Mouse (Mus musculus): ENCODE results near the gene Kif5a. TPM values are rescaled to one million over a fixed set of nuclear protein-coding genes. Genes with fewer than 3 reads are reported as not detected.
"Not testable (repeated sequence)": the region's sequence is repeated elsewhere in the genome, so short reads cannot be mapped to it uniquely, and the experiment has no call there.

Gene Kif5a
- total RNA-seq, 2 experiments from 2014 or later = 581 to 593 TPM

- DNase-seq (ENCODE audit: low spot score in 2 of 2) = no peak
- intact Hi-C loops (cut with DNase I) = no loop called here
Measured at GRCm38 (mm10) chr10:127199474-127199873, 63.7 kb downstream of the Kif5a start.

DNA sequence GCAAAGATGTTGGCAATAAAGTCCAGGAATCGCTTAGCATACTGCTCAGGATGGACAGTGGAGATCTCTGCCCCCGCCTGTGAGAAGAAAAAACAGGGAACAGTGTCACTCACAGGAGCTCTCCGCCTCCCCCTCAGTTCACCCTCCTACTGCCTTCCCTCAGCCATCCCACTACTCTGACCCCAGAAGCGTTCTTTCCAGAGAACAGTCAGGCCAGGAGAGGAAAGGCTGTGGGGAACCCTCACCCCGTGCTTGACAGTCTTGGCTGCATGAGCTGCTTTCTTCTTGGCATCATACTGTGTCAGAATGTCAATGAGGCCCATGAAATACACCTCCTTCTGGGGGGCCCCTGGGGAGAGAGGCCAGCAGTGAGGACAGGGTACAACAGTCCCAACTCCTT is 64.1 kb downstream of the Kif5a start:
- intact Hi-C loops (cut with DNase I) = no loop called here
- no peak for DNase-seq (ENCODE audit: low spot score in 2 of 2)

- DNase-seq (ENCODE audit: low spot score in 2 of 2) = no peak
- intact Hi-C loops (cut with DNase I) = no loop called here
Measured at GRCm38 (mm10) chr10:127198492-127198891, 64.7 kb downstream of the Kif5a start.

- DNase-seq (ENCODE audit: low spot score in 2 of 2) = no peak
- intact Hi-C loops (cut with DNase I) = no loop called here
Measured at GRCm38 (mm10) chr10:127197505-127198110, 65.5 kb downstream of the Kif5a start.

DNA sequence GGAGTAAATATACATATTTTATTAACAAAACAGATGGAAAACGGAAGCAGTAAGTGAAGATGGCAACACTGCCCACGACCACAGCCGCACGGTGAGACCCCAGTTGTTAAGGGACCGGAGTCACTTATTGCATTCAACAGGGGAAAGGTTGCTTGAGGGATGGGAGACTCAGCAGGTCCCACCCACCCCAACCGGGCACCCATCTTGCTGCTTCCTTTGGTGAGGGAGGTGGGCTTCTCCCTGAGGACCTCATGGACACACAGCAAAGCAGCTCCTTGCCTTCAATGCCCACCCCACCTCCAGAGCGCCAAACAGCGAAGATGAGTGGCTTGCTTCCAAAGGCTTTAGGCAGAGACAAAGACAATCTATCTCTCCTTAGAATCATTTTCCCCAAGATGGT is 66.0 kb downstream of the Kif5a start:
- intact Hi-C loops (cut with DNase I) = no loop called here
- no peak for DNase-seq (ENCODE audit: low spot score in 2 of 2)

- intact Hi-C loops (cut with DNase I) = no loop called here
- DNase-seq (ENCODE audit: low spot score in 2 of 2) = peak; percentile 70 to 78
Measured at GRCm38 (mm10) chr10:127196392-127196791, 66.8 kb downstream of the Kif5a start.

DNA sequence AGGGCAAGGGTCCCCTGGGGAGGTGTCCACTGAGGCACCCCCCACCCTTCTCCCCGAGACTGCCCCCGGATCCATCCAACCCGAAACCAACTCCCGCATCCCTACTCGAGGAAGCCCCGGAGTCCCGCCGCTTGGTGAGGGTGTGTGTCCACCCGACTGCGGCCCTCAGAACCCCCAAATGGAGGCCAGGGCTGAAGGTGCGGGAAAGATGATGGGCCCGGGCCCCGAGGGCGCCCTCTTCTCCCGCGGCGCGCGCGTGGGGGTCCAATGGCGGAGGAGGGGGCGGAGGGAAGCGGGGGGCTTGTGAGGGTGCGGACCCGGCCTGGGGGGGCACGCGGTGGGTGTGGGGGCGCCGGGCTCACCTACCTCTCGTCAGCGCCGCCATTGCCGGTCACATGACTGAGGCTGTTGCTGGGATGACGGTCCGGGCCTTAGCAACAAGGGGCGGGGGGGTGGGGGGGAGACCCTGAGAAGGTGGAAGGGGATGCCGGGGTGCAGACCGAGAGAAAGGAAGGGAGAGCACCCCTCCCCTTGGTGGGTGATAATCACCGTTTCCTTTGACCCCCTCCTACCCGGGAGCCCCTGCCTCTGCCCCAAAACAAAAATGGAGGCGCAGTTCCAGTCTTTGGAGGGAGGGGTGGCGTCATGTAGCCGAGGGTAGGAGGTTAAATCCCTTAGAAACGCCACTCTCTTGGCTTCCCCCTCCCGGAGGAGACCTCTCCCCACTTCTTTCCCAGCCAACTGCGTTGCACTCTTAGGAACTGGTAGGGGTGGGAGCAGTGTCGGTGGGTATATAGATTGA is 67.6 kb downstream of the Kif5a start, which contains the start of gene Dtx3:
TSS of gene Dtx3 (minus strand) at position 401 of the 802 bp plus-strand sequence.
- intact Hi-C loops (cut with DNase I) = no loop called here
- DNase-seq (ENCODE audit: low spot score in 2 of 2) = peak in 1 of 2 experiments; percentile 66

DNA sequence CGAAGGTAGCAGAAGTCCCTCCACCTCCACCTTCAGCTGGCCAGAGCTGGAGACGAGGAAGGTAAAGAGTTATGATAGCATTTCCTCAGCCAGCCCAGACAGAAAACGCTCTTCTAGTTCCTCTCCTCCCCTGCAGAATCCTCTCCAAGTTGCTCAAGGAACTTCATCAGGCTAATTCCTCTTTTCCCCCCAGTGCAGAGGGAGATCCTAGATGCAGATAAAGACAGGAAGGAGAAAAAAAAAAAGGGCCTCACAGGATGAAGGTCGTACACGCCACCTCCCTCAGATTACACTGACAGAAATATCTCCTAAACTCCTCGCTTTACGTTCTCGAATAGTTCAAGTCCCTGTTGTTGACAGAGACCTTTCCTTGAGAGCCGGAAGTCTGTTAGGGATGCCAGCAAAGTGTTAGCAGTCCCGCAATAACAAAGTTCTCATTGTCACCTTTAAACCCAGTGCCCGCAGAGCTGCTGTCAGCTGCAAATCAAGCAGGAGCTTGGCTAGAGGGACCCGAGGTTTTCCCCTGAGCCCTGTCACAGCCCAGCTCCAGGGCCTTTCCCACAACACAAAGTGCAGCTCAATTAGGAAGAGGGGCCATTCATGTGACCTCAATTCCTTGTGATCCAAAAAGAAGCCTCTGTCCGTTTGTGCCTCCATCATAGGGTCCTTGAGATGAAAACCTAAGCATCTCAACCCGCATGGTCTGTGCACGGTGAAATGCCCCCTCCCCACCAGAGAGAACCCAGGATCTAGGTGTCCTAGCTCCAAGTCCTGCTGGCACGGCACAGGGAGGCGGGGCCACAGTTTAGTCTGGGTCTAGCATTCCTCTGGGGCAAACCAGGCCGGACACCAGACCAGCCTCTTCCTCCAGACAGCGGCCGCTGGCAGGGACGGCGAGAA is 68.5 kb downstream of the Kif5a start:
- DNase-seq (ENCODE audit: low spot score in 2 of 2) = no peak
- intact Hi-C loops (cut with DNase I) = no loop called here

DNA sequence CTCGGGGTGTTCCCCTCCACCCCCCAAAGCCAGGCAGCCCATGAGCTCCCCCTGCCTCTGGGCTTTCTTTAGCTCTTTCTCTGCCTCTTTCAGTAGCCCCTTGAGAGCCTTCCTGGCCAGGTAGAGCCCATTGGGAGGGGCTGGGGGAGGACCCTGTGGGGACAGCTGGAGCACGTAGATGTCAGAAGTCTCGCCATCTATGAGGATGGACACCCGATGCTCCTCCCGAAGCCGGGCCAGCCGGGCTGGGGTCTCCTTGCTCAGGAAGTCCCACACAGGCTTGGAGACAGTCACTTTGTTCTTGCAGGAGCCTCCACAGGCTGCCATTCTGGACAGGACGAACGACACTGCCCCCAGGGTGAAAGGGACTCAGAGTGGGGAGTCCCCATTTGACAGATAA is 70.1 kb downstream of the Kif5a start:
- DNase-seq (ENCODE audit: low spot score in 2 of 2) = no peak
- intact Hi-C loops (cut with DNase I) = no loop called here

DNA sequence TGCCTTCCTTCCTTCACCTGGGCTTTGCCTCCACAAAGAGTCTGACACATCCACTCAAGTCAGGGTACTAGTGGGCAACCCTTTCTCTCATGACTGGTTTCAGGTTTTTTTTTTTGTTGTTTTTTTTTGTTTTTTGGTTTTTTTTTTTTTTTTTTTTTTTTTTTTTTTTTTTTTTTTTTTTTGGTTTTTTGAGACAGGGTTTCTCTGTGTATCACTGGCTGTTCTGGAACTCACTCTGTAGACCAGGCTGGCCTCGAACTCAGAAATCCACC is 71.2 kb downstream of the Kif5a start:
- DNase-seq (ENCODE audit: low spot score in 2 of 2); intact Hi-C loops (cut with DNase I): not testable (repeated sequence)

- no peak for DNase-seq (ENCODE audit: low spot score in 2 of 2)
- intact Hi-C loops (cut with DNase I) = no loop called here
Measured at GRCm38 (mm10) chr10:127191191-127192056, 71.7 kb downstream of the Kif5a start.

- no peak for DNase-seq (ENCODE audit: low spot score in 2 of 2)
- intact Hi-C loops (cut with DNase I) = no loop called here
Measured at GRCm38 (mm10) chr10:127190398-127191190, 72.6 kb downstream of the Kif5a start.

GRCm38 (mm10) chr10:127189651-127190381 is 73.3 kb downstream of the Kif5a start, which contains the start of gene Arhgef25:
Gene Arhgef25, minus strand, starts transcription at chr10:127190083.
- no peak for DNase-seq (ENCODE audit: low spot score in 2 of 2)
- intact Hi-C loops (cut with DNase I) = no loop called here

DNA sequence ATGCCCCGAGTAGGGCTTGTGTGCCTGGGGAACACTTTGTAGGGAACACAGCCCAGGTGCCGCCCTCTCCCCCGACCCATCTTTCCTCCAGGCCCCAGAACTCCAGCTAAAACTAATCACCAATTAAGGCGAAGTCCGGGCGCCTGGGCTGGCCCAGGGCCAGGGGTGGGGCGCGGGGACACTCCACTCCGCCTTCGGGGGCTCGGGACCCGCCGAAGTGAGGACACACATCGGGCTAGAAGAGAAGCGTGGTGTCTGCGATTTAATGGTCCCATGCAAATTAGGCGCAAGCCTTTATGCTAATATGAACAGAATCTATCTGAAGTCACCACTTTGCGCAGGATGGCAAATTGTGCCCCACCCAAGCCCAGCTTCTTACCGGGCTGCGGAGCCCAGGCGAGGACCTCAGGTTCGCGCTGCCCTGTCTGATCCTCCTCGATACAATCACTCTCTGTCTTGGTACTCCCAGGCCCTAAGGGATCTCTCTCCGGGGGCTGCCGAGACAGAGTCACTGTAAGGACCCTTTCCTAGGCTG is 74.0 kb downstream of the Kif5a start:
- no peak for DNase-seq (ENCODE audit: low spot score in 2 of 2)
- intact Hi-C loops (cut with DNase I) = no loop called here

- intact Hi-C loops (cut with DNase I) = no loop called here
- no peak for DNase-seq (ENCODE audit: low spot score in 2 of 2)
Measured at GRCm38 (mm10) chr10:127188465-127189115, 74.6 kb downstream of the Kif5a start.

- no peak for DNase-seq (ENCODE audit: low spot score in 2 of 2)
- intact Hi-C loops (cut with DNase I) = no loop called here
Measured at GRCm38 (mm10) chr10:127188079-127188453, 75.1 kb downstream of the Kif5a start.

DNA sequence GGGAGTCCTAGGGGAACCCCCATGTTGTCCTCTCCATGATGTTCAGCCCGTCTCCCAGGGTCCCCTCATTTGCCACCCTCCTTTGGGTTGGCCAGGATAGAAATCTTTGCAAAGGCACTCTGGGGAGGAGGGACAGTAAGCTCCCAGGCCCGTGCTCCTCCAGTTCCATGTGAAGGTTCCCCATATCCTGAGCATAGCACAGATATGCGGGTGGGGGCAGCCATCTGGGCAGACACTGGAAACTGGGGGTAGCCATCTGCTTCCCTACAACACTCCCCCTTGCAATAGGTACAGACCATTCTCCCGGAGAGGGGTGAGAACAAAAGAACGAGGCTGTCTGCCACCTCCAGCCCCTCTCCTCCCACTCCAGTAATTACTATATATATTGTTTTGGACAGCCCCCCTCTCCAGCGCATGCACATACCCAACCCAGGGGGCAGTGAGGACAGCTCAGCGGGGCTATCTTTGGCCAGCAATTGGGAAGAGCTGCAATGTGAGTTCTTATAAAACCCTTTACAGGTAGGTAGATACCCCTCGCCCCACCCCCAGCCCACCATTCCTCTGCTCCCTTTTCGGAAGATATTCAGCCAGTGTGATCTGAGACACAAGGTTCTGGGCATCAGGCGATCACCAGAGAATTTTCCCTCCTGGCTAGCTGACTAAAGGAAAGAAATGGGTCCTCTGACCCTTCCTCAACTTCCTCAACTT is 75.6 kb downstream of the Kif5a start:
- DNase-seq (ENCODE audit: low spot score in 2 of 2) = peak; percentile 71 to 79
- intact Hi-C loops (cut with DNase I) = no loop called here
